Mouse (Mus musculus): ENCODE data around the gene Mccc1. TPM values are rescaled to one million over a fixed set of nuclear protein-coding genes. Genes with fewer than 3 reads are reported as not detected.

Gene Mccc1
- total RNA-seq, 2 experiments from 2014 or later, result 91.4 to 102 TPM

DNA sequence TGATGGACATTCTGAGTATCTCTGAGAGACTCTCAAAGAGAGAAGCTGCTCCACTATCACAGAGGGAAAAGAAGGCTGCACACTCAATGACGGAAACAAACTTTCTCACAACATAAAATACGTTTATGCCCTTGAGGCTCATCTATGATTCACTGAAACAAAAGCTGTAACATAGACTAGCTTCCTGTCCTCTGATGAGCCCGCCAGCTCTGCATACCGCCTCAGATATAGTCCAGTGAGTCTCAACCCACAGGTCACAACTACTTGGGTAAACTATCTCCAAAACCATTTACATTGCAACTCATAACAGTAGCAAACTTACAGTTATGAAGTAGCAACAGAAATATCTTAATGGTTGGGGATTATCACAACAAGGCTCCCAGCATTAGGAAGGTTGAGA is 78.0 kb downstream of the Mccc1 start:
- no peak for DNase-seq

DNA sequence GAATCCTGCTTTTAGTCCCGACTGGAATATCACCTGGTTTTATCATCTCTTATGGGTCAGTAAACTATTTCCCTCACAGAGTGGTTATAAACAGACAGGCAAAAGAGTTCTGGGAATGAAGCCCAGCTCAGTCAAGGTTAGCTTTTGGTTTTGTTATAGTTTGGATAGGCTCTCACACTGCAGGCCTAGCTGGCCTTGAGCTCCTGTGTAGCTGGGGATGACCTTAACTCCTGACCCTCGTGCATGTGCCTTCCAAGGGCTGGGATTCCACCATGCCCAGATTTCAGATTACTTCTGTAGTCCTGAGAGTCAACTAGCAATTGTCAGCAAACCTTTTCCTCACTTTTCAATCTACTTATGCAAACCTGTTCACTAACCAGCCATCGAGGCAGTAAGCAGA is 82.2 kb downstream of the Mccc1 start:
- DNase-seq, result peak in 1 of 2 experiments; percentile 8

Other genes with a start within 250 kb of the Mccc1 start
- 10 to 100 TPM; 19.9 to 29.3 TPM for gene Atp11b, start 246.6 kb downstream of the Mccc1 start, total RNA-seq (2021)
- 10 to 100 TPM; 57.4 to 61.0 TPM for gene Dcun1d1, start 63.2 kb downstream of the Mccc1 start, total RNA-seq (2021)
- gene Ccdc144b, start 52.9 kb upstream of the Mccc1 start, total RNA-seq (2021), result not detected
- 10 to 100 TPM; 47.5 to 48.1 TPM for gene Acad9, start 65.3 kb upstream of the Mccc1 start, total RNA-seq (2021)
- 1 to 10 TPM; 3.6 to 3.8 TPM for gene D3Ertd254e, start 150.3 kb upstream of the Mccc1 start, total RNA-seq (2021)
- not detected for gene Qrfpr, start 221.6 kb upstream of the Mccc1 start, total RNA-seq (2021)